Mouse (Mus musculus) stomach, postnatal 0 days (tissue): ENCODE data around the gene Sec63.

Experiments used
- CTCF ChIP-seq: IDR thresholded peaks from 2 replicates; pipeline ENCODE4 v1.5.1; 2016; ENCODE audit warnings: antibody characterized with exemption, low read depth, mild to moderate bottlenecking, moderate library complexity
- EP300 ChIP-seq: optimal IDR thresholded peaks from 2 replicates; pipeline ENCODE3; 2016; ENCODE audit warnings: antibody characterized with exemption

DNA sequence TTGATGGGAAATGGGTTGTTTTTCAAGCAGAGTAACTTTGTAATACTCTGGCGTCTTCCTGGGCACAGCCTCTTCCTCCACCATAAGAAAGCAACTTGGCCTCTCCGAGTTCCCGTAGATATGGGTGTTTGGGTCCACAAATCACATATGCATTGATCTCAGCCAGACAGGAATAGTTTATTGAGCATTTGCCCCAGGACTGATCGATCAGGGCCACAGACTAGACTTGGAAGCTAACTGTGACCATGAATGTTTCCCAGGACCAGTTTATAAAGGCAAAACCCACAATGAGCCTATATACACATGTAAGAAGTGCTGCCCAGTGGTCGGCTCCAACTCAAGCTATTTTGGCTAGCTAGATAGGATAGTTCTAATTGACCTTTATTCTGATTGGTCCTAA, 39.2 kb upstream of the Sec63 start:
- TF ChIP-seq CTCF: no peak
- TF ChIP-seq EP300: no peak
